Mouse (Mus musculus) small intestine, adult 2 months (tissue): ENCODE measurements at regions not wholly inside any gene's neighbourhood (a gene's known extent, or its start where the extent isn't known, plus 50 kb on each side); places are given as distances from the start of the nearest gene placed in this dataset.

Experiments used
- H3K27ac ChIP-seq: fragments of 200-500 bp; 2 replicates; pipeline ENCODE4 v1.5.1; 2012; ENCODE audit warnings: low read depth, low read length, control low read depth, inconsistent platforms; ENCODE audit not compliant: insufficient read depth
- H3K27me3 ChIP-seq: fragments of 200-500 bp; 2 replicates; pipeline ENCODE4 v1.6.1; 2012; ENCODE audit warnings: mild to moderate bottlenecking, moderate library complexity, low read length, inconsistent platforms; ENCODE audit not compliant: control insufficient read depth, insufficient read depth
- H3K36me3 ChIP-seq: fragments of 200-500 bp; 2 replicates; pipeline ENCODE4 v1.6.1; 2012; ENCODE audit warnings: mild to moderate bottlenecking, low read length, control low read depth, inconsistent platforms; ENCODE audit not compliant: control insufficient read depth, insufficient read depth
- H3K4me1 ChIP-seq: fragments of 200-500 bp; 2 replicates; pipeline ENCODE4 v1.6.1; 2012; ENCODE audit warnings: low read length, inconsistent platforms, mixed read lengths; ENCODE audit not compliant: control insufficient read depth, insufficient read depth, insufficient read length
- H3K4me3 ChIP-seq: fragments of 200-500 bp; 2 replicates; pipeline ENCODE4 v1.5.1; 2012; ENCODE audit warnings: low read depth, mild to moderate bottlenecking, control low read depth, inconsistent platforms, low read length, moderate library complexity
- CTCF ChIP-seq: fragments of 200-500 bp; IDR thresholded peaks from 2 replicates; pipeline ENCODE4 v1.5.1; 2012; ENCODE audit warnings: low read depth, mild to moderate bottlenecking, control low read depth, inconsistent platforms, low read length, moderate library complexity, mixed read lengths; ENCODE audit not compliant: insufficient replicate concordance, insufficient read length; ENCODE audit errors: extremely low read depth
- POLR2A ChIP-seq: fragments of 200-500 bp; IDR thresholded peaks from 2 replicates; pipeline ENCODE4 v1.6.1; 2012; ENCODE audit warnings: low read depth, mild to moderate bottlenecking, control low read depth, inconsistent platforms, low read length, moderate library complexity
- WGBS: fragments of 180-500 bp; shearing (Covaris S2); methylation state at CpG from one replicate; pipeline ENCODE4 v1.1.7; 2018; 5-methylcytosine and 5-hydroxymethylcytosine counted together

GRCm38 (mm10) chr16:24089840-24090762, 101.4 kb upstream of the Bcl6 start:
- WGBS: 45% methylated on average over 11 of the region's 11 CpGs
- no peak overlapping the region for H3K4me3 ChIP-seq
- H3K36me3 ChIP-seq: no peaks in the 10 kb centered on the region
- H3K27me3 ChIP-seq: no peaks in the 10 kb centered on the region
- H3K4me1 ChIP-seq: peaks cover 14% of the 10 kb centered on the region; the same call in 1 of the 2 replicates
- 0 out of 2 replicates have a peak overlapping the region, but pooled peaks have one; percentile 4 for H3K27ac ChIP-seq
- TF ChIP-seq POLR2A (no peak), CTCF (no peak)

GRCm38 (mm10) chr16:24083966-24084365, 95.3 kb upstream of the Bcl6 start:
- Histone ChIP-seq H3K36me3 (no peaks in the 10 kb centered on the region), H3K27ac (peak overlapping the region; percentile 60; the same call in 1 of the 2 replicates), H3K4me1 (peaks cover 9% of the 10 kb centered on the region; the same call in 1 of the 2 replicates), H3K27me3 (no peaks in the 10 kb centered on the region), H3K4me3 (no peak overlapping the region)
- TF ChIP-seq CTCF (no peak), POLR2A (no peak)
- WGBS: 32% methylated on average over 8 of the region's 8 CpGs

- Histone ChIP-seq H3K27ac (no peak overlapping the region), H3K27me3 (no peaks in the 10 kb centered on the region), H3K4me1 (peaks cover 9% of the 10 kb centered on the region; the same call in 1 of the 2 replicates), H3K36me3 (no peaks in the 10 kb centered on the region), H3K4me3 (no peak overlapping the region)
- TF ChIP-seq POLR2A (no peak), CTCF (no peak)
- WGBS: 36% methylated on average over 5 of the region's 5 CpGs
Measured at GRCm38 (mm10) chr16:24080471-24080870, 91.8 kb upstream of the Bcl6 start.

- Histone ChIP-seq H3K27me3 (no peaks in the 10 kb centered on the region), H3K4me1 (peaks cover 4% of the 10 kb centered on the region; the same call in 1 of the 2 replicates), H3K4me3 (no peak overlapping the region), H3K36me3 (no peaks in the 10 kb centered on the region), H3K27ac (no peak overlapping the region)
- TF ChIP-seq POLR2A: no peak
- no peak for TF ChIP-seq CTCF
- 60% methylated on average over 1 of the region's 1 CpGs for WGBS
Measured at GRCm38 (mm10) chr16:24078622-24079021, 90.0 kb upstream of the Bcl6 start.

- TF ChIP-seq CTCF (no peak), POLR2A (no peak)
- no peak overlapping the region for H3K27ac ChIP-seq
- H3K36me3 ChIP-seq: no peaks in the 10 kb centered on the region
- H3K4me1 ChIP-seq: peaks cover 4% of the 10 kb centered on the region; the same call in 1 of the 2 replicates
- 86% methylated on average over 2 of the region's 2 CpGs for WGBS
- H3K27me3 ChIP-seq: no peaks in the 10 kb centered on the region
- no peak overlapping the region for H3K4me3 ChIP-seq
Measured at GRCm38 (mm10) chr16:24077428-24077827, 88.8 kb upstream of the Bcl6 start.

GRCm38 (mm10) chr16:24076799-24077136, 88.1 kb upstream of the Bcl6 start:
- 77% methylated on average over 4 of the region's 4 CpGs for WGBS
- Histone ChIP-seq H3K36me3 (no peaks in the 10 kb centered on the region), H3K4me1 (peaks cover 4% of the 10 kb centered on the region; the same call in 1 of the 2 replicates), H3K27me3 (no peaks in the 10 kb centered on the region), H3K4me3 (no peak overlapping the region), H3K27ac (no peak overlapping the region)
- TF ChIP-seq CTCF (no peak), POLR2A (no peak)

GRCm38 (mm10) chr16:24076109-24076798, 87.6 kb upstream of the Bcl6 start:
- TF ChIP-seq CTCF (no peak), POLR2A (no peak)
- H3K4me3 ChIP-seq: no peak overlapping the region
- H3K36me3 ChIP-seq: no peaks in the 10 kb centered on the region
- peaks cover 4% of the 10 kb centered on the region; the same call in 1 of the 2 replicates for H3K4me1 ChIP-seq
- no peaks in the 10 kb centered on the region for H3K27me3 ChIP-seq
- 81% methylated on average over 4 of the region's 4 CpGs for WGBS
- no peak overlapping the region for H3K27ac ChIP-seq
